Mouse (Mus musculus) CH12.LX (cell line): Measurements from ENCODE around the gene Agbl2.

Experiments used
- CTCF ChIP-seq, 2 experiments: IDR thresholded peaks in 1 of 2; conservative IDR thresholded peaks in 1 of 2; 2 replicates each; pipeline ENCODE4 v1.5.1; 2011 to 2012; ENCODE audit warnings: low read depth in 2 of 2, low read length in 2 of 2, improper control_type of control experiment in 1 of 2, inconsistent platforms in 1 of 2, mild to moderate bottlenecking in 1 of 2, moderate library complexity in 1 of 2
- MAX ChIP-seq: IDR thresholded peaks from 2 replicates; pipeline ENCODE4 v1.6.1; 2011; ENCODE audit warnings: low read length, improper control_type of control experiment
- POLR2A ChIP-seq: IDR thresholded peaks from 2 replicates; pipeline ENCODE4 v1.6.1; 2011; ENCODE audit warnings: low read depth, mild to moderate bottlenecking, improper control_type of control experiment, low read length
- POLR2AphosphoS2 ChIP-seq: IDR thresholded peaks from 2 replicates; pipeline ENCODE4 v1.6.1; 2011; ENCODE audit warnings: low read depth, low read length, improper control_type of control experiment
- RCOR1 ChIP-seq: conservative IDR thresholded peaks from 2 replicates; pipeline ENCODE4 v1.6.1; 2012; ENCODE audit warnings: low read depth, mild to moderate bottlenecking, inconsistent platforms, low read length, improper control_type of control experiment
- SMC3 ChIP-seq: IDR thresholded peaks from 2 replicates; pipeline ENCODE4 v1.6.1; 2011; ENCODE audit warnings: low read depth, low read length, improper control_type of control experiment
- TCF12 ChIP-seq: IDR thresholded peaks from 2 replicates; pipeline ENCODE4 v1.6.1; 2014; ENCODE audit warnings: low read depth, mild to moderate bottlenecking, inconsistent platforms, low read length, improper control_type of control experiment
- UBTF ChIP-seq: IDR thresholded peaks from 2 replicates; pipeline ENCODE4 v1.6.1; 2012; ENCODE audit warnings: low read depth, mild to moderate bottlenecking, inconsistent platforms, low read length, improper control_type of control experiment, moderate library complexity
- USF1 ChIP-seq: IDR thresholded peaks from 2 replicates; pipeline ENCODE4 v1.6.1; 2014; ENCODE audit warnings: low read depth, mild to moderate bottlenecking, inconsistent platforms, low read length, improper control_type of control experiment
- ZC3H11A ChIP-seq: IDR thresholded peaks from 2 replicates; pipeline ENCODE4 v1.6.1; 2012; ENCODE audit warnings: low read depth, mild to moderate bottlenecking, inconsistent platforms, low read length, improper control_type of control experiment

DNA sequence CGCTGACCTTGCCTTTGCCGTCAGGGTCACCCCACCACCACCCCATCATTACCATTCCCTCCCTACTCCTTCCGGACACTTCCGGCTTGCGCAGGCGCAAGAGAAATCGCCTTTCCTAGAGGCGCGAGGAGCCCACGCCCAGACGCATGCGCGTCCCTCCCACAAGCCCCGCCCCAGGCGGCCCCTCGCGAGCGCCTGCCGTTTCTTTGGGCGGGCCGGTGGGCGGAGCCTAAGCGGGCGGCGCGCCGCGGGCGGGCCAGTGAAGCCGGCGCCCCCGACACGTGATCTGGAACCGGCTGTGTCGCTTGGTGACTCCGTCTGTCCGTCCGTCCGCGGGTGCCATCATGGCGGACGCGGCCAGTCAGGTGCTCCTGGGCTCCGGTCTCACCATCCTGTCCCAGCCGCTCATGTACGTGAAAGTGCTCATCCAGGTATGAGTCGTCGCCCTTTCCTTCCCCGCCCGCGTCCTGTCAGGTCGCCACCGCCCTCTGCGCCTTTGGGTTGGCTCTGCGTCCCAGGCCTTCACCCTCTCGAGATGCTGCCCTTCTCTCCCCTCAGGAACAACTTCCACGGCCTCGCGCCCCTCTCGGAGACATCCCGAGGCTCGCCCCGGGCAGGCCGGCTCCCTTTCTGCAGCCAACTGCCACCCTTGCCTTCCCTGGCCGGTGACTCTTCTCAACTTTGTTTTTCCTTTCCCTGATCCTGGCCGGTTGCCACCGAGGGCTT is 64.6 kb downstream of the Agbl2 start, which contains the start of gene Mtch2:
- TF ChIP-seq RCOR1 (0 out of 2 replicates have a peak, but pooled peaks have one; percentile 18), SMC3 (no peak), TCF12 (peak; percentile 86), POLR2A (peak; percentile 96), UBTF (0 out of 2 replicates have a peak, but pooled peaks have one; percentile 59), ZC3H11A (no peak), CTCF (conservative IDR thresholded peaks at IDR 0.05 in 1 of 2, IDR thresholded peaks at IDR 0.05 in 1 of 2; ENCODE audit: low read depth in 2 of 2, low read length in 2 of 2) (no peak), USF1 (peak; percentile 93), POLR2AphosphoS2 (peak; percentile 80), MAX (peak; percentile 51; the same call in 1 of the 2 replicates)
